Comparison of ENCODE assay signal across 11 mouse cellular contexts in the genomic region with DNA sequence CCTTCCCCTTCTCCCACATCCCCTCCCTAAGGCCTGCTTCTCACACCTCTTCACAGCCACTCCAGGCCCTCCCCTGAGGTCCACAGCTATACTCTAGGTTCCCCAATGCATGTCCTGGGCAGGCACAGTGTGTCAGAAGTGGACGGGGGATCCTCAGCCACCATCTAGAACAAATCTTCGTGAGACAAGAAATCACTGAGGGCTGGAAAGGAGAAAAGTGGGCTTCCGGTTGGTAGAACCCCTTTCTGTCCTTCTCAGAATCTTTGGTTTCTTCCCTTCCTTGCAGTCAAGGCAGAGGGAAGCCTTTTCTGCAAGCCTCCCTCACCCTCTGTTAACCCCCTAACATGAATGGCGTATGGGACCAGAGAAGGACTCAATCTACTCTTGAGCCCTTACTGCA. TPM values are rescaled to one million over a fixed set of nuclear protein-coding genes. Genes with fewer than 3 reads are reported as not detected.
A peak's percentile ranks its signal among the peaks of the same experiment; 100 is the strongest.
DNase-seq lines count a peak whose midpoint lies in the region; ATAC-seq and TF ChIP-seq lines count a peak whose summit lies in the region.
"Had no signal": no experiment of that assay in that cellular context is flagged by ENCODE, and none has a peak within 500 bp of the region (broad histone marks: within the 10 kb centered on the region; RNA-seq: fewer than 3 reads in every experiment).

No protein-coding gene starts in this region.

- no peak overlapping the region for H3K27ac ChIP-seq in heart, embryonic 15.5 days
- no peak overlapping the region for H3K27ac ChIP-seq in forebrain, embryonic 14.5 days (ENCODE audit: low read depth, low read length)
- no peak overlapping the region for H3K27ac ChIP-seq in midbrain, embryonic 16.5 days (ENCODE audit: low read length)
- no peak overlapping the region for H3K27ac ChIP-seq in cerebellum, adult 2 months (ENCODE audit: insufficient read depth, low read length)
- H3K27ac ChIP-seq: liver, embryonic 12.5 days; macrophage had no signal

- DNase-seq in heart, postnatal 4 days, result no peak
- peak; percentile 1 to 12 for DNase-seq in left cerebral cortex, postnatal 10 days (ENCODE audit: extremely low spot score in 1 of 2, low spot score in 2 of 2)
- no peak for DNase-seq in left cerebral cortex, adult 9 months (ENCODE audit: low spot score in 2 of 2)
- DNase-seq in forebrain, embryonic 14.5 days (ENCODE audit: low spot score), result no peak
- no peak for DNase-seq in cerebellum, adult 2 months
- DNase-seq in adrenal gland, postnatal 25 days, result no peak
- DNase-seq: thymus, adult 2 months had no signal

- 0 out of 2 replicates have a peak overlapping the region, but pooled peaks have one; percentile 2 for H3K4me3 ChIP-seq in heart, embryonic 15.5 days
- peak overlapping the region; percentile 6; the same call in 1 of the 2 replicates for H3K4me3 ChIP-seq in forebrain, embryonic 14.5 days (ENCODE audit: low read depth, low read length)
- H3K4me3 ChIP-seq in midbrain, embryonic 16.5 days (ENCODE audit: low read depth, low read length), result no peak overlapping the region
- no peak overlapping the region for H3K4me3 ChIP-seq in cerebellum, adult 2 months (replicated peaks; ENCODE audit: insufficient read depth, low read depth, low read length)
- H3K4me3 ChIP-seq: liver, embryonic 12.5 days had no signal

- 72% methylated on average over 4 of the region's 4 CpGs for WGBS in heart, embryonic 15.5 days
- WGBS in forebrain, embryonic 14.5 days, result 67% methylated on average over 4 of the region's 4 CpGs
- 64% methylated on average over 4 of the region's 4 CpGs for WGBS in midbrain, embryonic 16.5 days
- WGBS in cerebellum, adult 2 months, result 82% methylated on average over 4 of the region's 4 CpGs

- H3K9ac ChIP-seq in heart, embryonic 15.5 days, result no peak overlapping the region
- H3K9ac ChIP-seq in forebrain, embryonic 14.5 days (ENCODE audit: low read length), result peak overlapping the region; percentile 37; the same call in 1 of the 2 replicates
- no peak overlapping the region for H3K9ac ChIP-seq in midbrain, embryonic 16.5 days (ENCODE audit: low read depth, low read length)
- H3K9ac ChIP-seq: liver, embryonic 12.5 days had no signal

- no peak for TF ChIP-seq CTCF in cerebellum, adult 2 months (IDR thresholded peaks at IDR 0.05; ENCODE audit: borderline replicate concordance, insufficient read depth, low read depth, low read length)

- H3K4me2 ChIP-seq in heart, embryonic 15.5 days, result no peak overlapping the region
- peak overlapping the region; percentile 83 for H3K4me2 ChIP-seq in forebrain, embryonic 14.5 days (ENCODE audit: low read length)
- peak overlapping the region; percentile 49; the same call in 1 of the 2 replicates for H3K4me2 ChIP-seq in midbrain, embryonic 16.5 days (ENCODE audit: low read length)

- intact Hi-C loops in left cerebral cortex, postnatal 10 days (cut with DNase I), result no loop called here

- no peaks in the 10 kb centered on the region for H3K36me3 ChIP-seq in heart, embryonic 15.5 days
- H3K36me3 ChIP-seq in forebrain, embryonic 14.5 days (ENCODE audit: control insufficient read depth, insufficient read depth, low read length), result no peaks in the 10 kb centered on the region
- H3K36me3 ChIP-seq in midbrain, embryonic 16.5 days (ENCODE audit: control insufficient read depth, insufficient read depth, low read length), result no peaks in the 10 kb centered on the region
- H3K36me3 ChIP-seq: liver, embryonic 12.5 days had no signal

- peaks cover 41% of the 10 kb centered on the region for H3K4me1 ChIP-seq in heart, embryonic 15.5 days (replicated peaks)
- H3K4me1 ChIP-seq in forebrain, embryonic 14.5 days (ENCODE audit: control insufficient read depth, insufficient read depth, low read length), result peaks cover 15% of the 10 kb centered on the region
- H3K4me1 ChIP-seq in midbrain, embryonic 16.5 days (ENCODE audit: control insufficient read depth, insufficient read depth, low read length), result peaks cover 20% of the 10 kb centered on the region
- H3K4me1 ChIP-seq in cerebellum, adult 2 months (ENCODE audit: control insufficient read depth, insufficient read depth, low read length), result no peaks in the 10 kb centered on the region

- no peak for ATAC-seq in heart, embryonic 15.5 days (replicated peaks; ENCODE audit: insufficient number of reproducible peaks, insufficient read depth, low FRiP score, low read depth)
- ATAC-seq in forebrain, embryonic 14.5 days, result no peak
- no peak for ATAC-seq in midbrain, embryonic 16.5 days
- ATAC-seq: liver, embryonic 12.5 days had no signal

- no peak for TF ChIP-seq POLR2A in cerebellum, adult 2 months (IDR thresholded peaks at IDR 0.05; ENCODE audit: borderline replicate concordance, insufficient read depth, low read length)

- peaks cover 90% of the 10 kb centered on the region for H3K27me3 ChIP-seq in heart, embryonic 15.5 days
- H3K27me3 ChIP-seq in forebrain, embryonic 14.5 days (replicated peaks; ENCODE audit: control insufficient read depth, insufficient read depth, low read length), result peaks cover 45% of the 10 kb centered on the region
- H3K27me3 ChIP-seq in midbrain, embryonic 16.5 days (ENCODE audit: control insufficient read depth, insufficient read depth, low read depth, low read length), result peaks cover 25% of the 10 kb centered on the region
- peaks cover 5% of the 10 kb centered on the region; the same call in 1 of the 2 replicates for H3K27me3 ChIP-seq in cerebellum, adult 2 months (ENCODE audit: control insufficient read depth, insufficient read depth, low read length)

- no peaks in the 10 kb centered on the region for H3K9me3 ChIP-seq in heart, embryonic 15.5 days (replicated peaks)
- no peaks in the 10 kb centered on the region for H3K9me3 ChIP-seq in forebrain, embryonic 14.5 days (replicated peaks; ENCODE audit: control insufficient read depth, low read length)
- H3K9me3 ChIP-seq in midbrain, embryonic 16.5 days (replicated peaks; ENCODE audit: control insufficient read depth, low read length, poor library complexity, severe bottlenecking), result no peaks in the 10 kb centered on the region
- H3K9me3 ChIP-seq: liver, embryonic 12.5 days had no signal

RNA-seq across cellular contexts. Expression of a gene that starts 2.6 kb away (rescaled TPM):
- 1.9 and 2.1 TPM in 2 replicates for polyA plus RNA-seq in heart, embryonic 15.5 days (2015; fragmentation: Nextera tagmentation; extraction: Ambion mirVana)
- 1 to 10 TPM; 3.2 to 4.1 TPM for total RNA-seq in heart, postnatal 4 days (2021)
- total RNA-seq in left cerebral cortex, postnatal 10 days (2021), result 10 to 100 TPM; 82.1 to 83.8 TPM
- polyA plus RNA-seq in forebrain, embryonic 14.5 days (2014; fragmentation: Nextera tagmentation; extraction: Ambion mirVana), result 7.5 and 13.6 TPM in 2 replicates
- polyA plus RNA-seq in midbrain, embryonic 16.5 days (2015; fragmentation: Nextera tagmentation; extraction: Ambion mirVana), result 3.9 TPM in 2 replicates
- 1.2 and 1.7 TPM in 2 replicates for polyA plus RNA-seq in cerebellum, adult 2 months (2012; rRNA removed)
- total RNA-seq in adrenal gland, postnatal 25 days (2021), result 1.2 TPM in 2 replicates
- polyA plus RNA-seq: macrophage had no signal

RNA-seq across cellular contexts. Expression of a gene that starts 45.3 kb away (rescaled TPM):
- polyA plus RNA-seq in heart, embryonic 15.5 days (2015; fragmentation: Nextera tagmentation; extraction: Ambion mirVana), result 8.6 and 11.5 TPM in 2 replicates
- total RNA-seq in heart, postnatal 4 days (2021), result 1 to 10 TPM; 2.1 to 2.7 TPM
- under 1 TPM; 0.34 to 0.43 TPM for total RNA-seq in left cerebral cortex, postnatal 10 days (2021)
- polyA plus RNA-seq in forebrain, embryonic 14.5 days (2014; fragmentation: Nextera tagmentation; extraction: Ambion mirVana), result 3.4 and 4.0 TPM in 2 replicates
- 0.73 and 0.91 TPM in 2 replicates for polyA plus RNA-seq in midbrain, embryonic 16.5 days (2015; fragmentation: Nextera tagmentation; extraction: Ambion mirVana)
- 0.25 and 0.43 TPM in 2 replicates for polyA plus RNA-seq in cerebellum, adult 2 months (2012; rRNA removed)
- 2.4 and 4.3 TPM in 2 replicates for total RNA-seq in adrenal gland, postnatal 25 days (2021)

RNA-seq across cellular contexts. Expression of a gene that starts 52.4 kb away (rescaled TPM):
- 35.8 and 40.8 TPM in 2 replicates for polyA plus RNA-seq in heart, embryonic 15.5 days (2015; fragmentation: Nextera tagmentation; extraction: Ambion mirVana)
- total RNA-seq in heart, postnatal 4 days (2021), result 10 to 100 TPM; 44.1 to 52.6 TPM
- 1 to 10 TPM; 1.8 to 2.0 TPM for total RNA-seq in left cerebral cortex, postnatal 10 days (2021)
- 6.6 and 7.0 TPM in 2 replicates for polyA plus RNA-seq in forebrain, embryonic 14.5 days (2014; fragmentation: Nextera tagmentation; extraction: Ambion mirVana)
- 2.8 and 3.1 TPM in 2 replicates for polyA plus RNA-seq in midbrain, embryonic 16.5 days (2015; fragmentation: Nextera tagmentation; extraction: Ambion mirVana)
- polyA plus RNA-seq in cerebellum, adult 2 months (2012; rRNA removed), result 0.82 and 1.3 TPM in 2 replicates
- total RNA-seq in adrenal gland, postnatal 25 days (2021), result 54.7 and 55.7 TPM in 2 replicates

RNA-seq across cellular contexts. Expression of a gene that starts 57.1 kb away (rescaled TPM):
- 76.6 TPM in 2 replicates for polyA plus RNA-seq in heart, embryonic 15.5 days (2015; fragmentation: Nextera tagmentation; extraction: Ambion mirVana)
- total RNA-seq in heart, postnatal 4 days (2021), result 100 to 1,000 TPM; 107 to 126 TPM
- total RNA-seq in left cerebral cortex, postnatal 10 days (2021), result 10 to 100 TPM; 62.8 to 66.7 TPM
- 70.2 and 90.7 TPM in 2 replicates for polyA plus RNA-seq in forebrain, embryonic 14.5 days (2014; fragmentation: Nextera tagmentation; extraction: Ambion mirVana)
- polyA plus RNA-seq in midbrain, embryonic 16.5 days (2015; fragmentation: Nextera tagmentation; extraction: Ambion mirVana), result 69.8 and 75.2 TPM in 2 replicates
- polyA plus RNA-seq in cerebellum, adult 2 months (2012; rRNA removed), result 83.3 and 88.4 TPM in 2 replicates
- total RNA-seq in adrenal gland, postnatal 25 days (2021), result 40.4 and 43.8 TPM in 2 replicates

Comparison
In these comparisons a context has a peak if more than half of its experiments do, and no peak if none do; other contexts are left out.
1. DNase-seq: peak in left cerebral cortex, postnatal 10 days (2 of 2); none in heart, postnatal 4 days (single experiment), left cerebral cortex, adult 9 months (0 of 2), forebrain, embryonic 14.5 days (single experiment), cerebellum, adult 2 months (0 of 2) and adrenal gland, postnatal 25 days (single experiment).
2. H3K4me3 ChIP-seq: peak in heart, embryonic 15.5 days (single experiment) and forebrain, embryonic 14.5 days (single experiment); none in midbrain, embryonic 16.5 days (single experiment) and cerebellum, adult 2 months (single experiment).